Comparison of ENCODE assay signal across 29 mouse cellular contexts in the genomic region with DNA sequence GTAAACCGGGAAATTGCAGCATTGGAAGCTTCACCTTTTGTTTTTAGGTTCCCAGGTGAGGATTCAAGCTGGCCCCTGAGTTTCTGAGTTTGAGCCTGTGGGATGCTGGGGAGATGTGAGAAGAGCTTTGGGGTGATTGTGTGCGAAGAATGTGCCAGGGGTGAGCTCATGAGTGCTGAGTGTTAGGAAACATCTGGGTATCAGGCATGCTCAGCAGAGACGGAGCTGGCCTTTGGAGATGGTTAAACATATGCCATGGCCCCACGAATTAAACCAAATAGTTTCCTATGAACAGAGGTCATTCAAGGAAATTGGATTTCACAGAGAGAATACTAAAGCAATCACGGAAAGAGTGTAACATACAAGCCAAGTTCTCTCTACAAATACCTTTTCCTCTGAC. TPM values are rescaled to one million over a fixed set of nuclear protein-coding genes. Genes with fewer than 3 reads are reported as not detected.
DNase-seq lines count a peak whose midpoint lies in the region; ATAC-seq lines count a peak whose summit lies in the region.
"Had no signal": no experiment of that assay in that cellular context is flagged by ENCODE, and none has a peak within 500 bp of the region (broad histone marks: within the 10 kb centered on the region; RNA-seq: fewer than 3 reads in every experiment).

No protein-coding gene starts in this region.

- no peak overlapping the region for H3K4me3 ChIP-seq in embryonic facial prominence, embryonic 10.5 days
- no peak overlapping the region for H3K4me3 ChIP-seq in embryonic facial prominence, embryonic 15.5 days (replicated peaks)
- H3K4me3 ChIP-seq: heart, embryonic 15.5 days; hindbrain, embryonic 10.5 days; liver, embryonic 12.5 days; midbrain, embryonic 15.5 days; neural tube, embryonic 12.5 days had no signal

- H3K27me3 ChIP-seq in embryonic facial prominence, embryonic 10.5 days (replicated peaks; ENCODE audit: low read depth, poor library complexity, severe bottlenecking): no peaks in the 10 kb centered on the region
- no peaks in the 10 kb centered on the region for H3K27me3 ChIP-seq in embryonic facial prominence, embryonic 15.5 days
- H3K27me3 ChIP-seq: CH12.LX; heart, embryonic 15.5 days; liver, embryonic 12.5 days; midbrain, embryonic 15.5 days; neural tube, embryonic 12.5 days had no signal

- no peak overlapping the region for H3K9ac ChIP-seq in embryonic facial prominence, embryonic 15.5 days
- H3K9ac ChIP-seq: forebrain, postnatal 0 days; heart, embryonic 15.5 days; liver, embryonic 12.5 days; midbrain, embryonic 15.5 days; neural tube, embryonic 12.5 days had no signal

- H3K27ac ChIP-seq in embryonic facial prominence, embryonic 10.5 days (replicated peaks): 0 out of 2 replicates have a peak overlapping the region, but pooled peaks have one; percentile 7
- H3K27ac ChIP-seq in embryonic facial prominence, embryonic 15.5 days (replicated peaks): peak overlapping the region; percentile 71
- H3K27ac ChIP-seq: heart, embryonic 15.5 days; hindbrain, embryonic 10.5 days; hindbrain, postnatal 0 days; liver, embryonic 12.5 days; midbrain, embryonic 15.5 days; neural tube, embryonic 12.5 days had no signal

- no peak overlapping the region for H3K4me2 ChIP-seq in embryonic facial prominence, embryonic 15.5 days (replicated peaks)
- H3K4me2 ChIP-seq: heart, embryonic 15.5 days; liver, embryonic 12.5 days; midbrain, embryonic 15.5 days; neural tube, embryonic 12.5 days had no signal

- H3K36me3 ChIP-seq in embryonic facial prominence, embryonic 10.5 days (replicated peaks): no peaks in the 10 kb centered on the region
- H3K36me3 ChIP-seq in embryonic facial prominence, embryonic 15.5 days: peaks cover 5% of the 10 kb centered on the region
- H3K36me3 ChIP-seq: G1E; heart, embryonic 15.5 days; hindbrain, embryonic 10.5 days; liver, embryonic 12.5 days; midbrain, embryonic 15.5 days; neural tube, embryonic 12.5 days had no signal

- peaks cover 8% of the 10 kb centered on the region for H3K4me1 ChIP-seq in embryonic facial prominence, embryonic 10.5 days
- H3K4me1 ChIP-seq in embryonic facial prominence, embryonic 15.5 days: peaks cover 34% of the 10 kb centered on the region
- H3K4me1 ChIP-seq: hindbrain, embryonic 10.5 days; neural tube, embryonic 12.5 days had no signal

- H3K9me3 ChIP-seq in embryonic facial prominence, embryonic 10.5 days: no peaks in the 10 kb centered on the region
- H3K9me3 ChIP-seq in embryonic facial prominence, embryonic 15.5 days (replicated peaks): no peaks in the 10 kb centered on the region
- H3K9me3 ChIP-seq: G1E; heart, embryonic 15.5 days; hindbrain, embryonic 10.5 days; liver, embryonic 12.5 days; midbrain, embryonic 15.5 days; neural tube, embryonic 12.5 days had no signal

- ATAC-seq in embryonic facial prominence, embryonic 15.5 days (ENCODE audit: insufficient number of reproducible peaks, low FRiP score, low TSS enrichment, low read depth): peak; percentile 56; the same call in 1 of the 2 replicates
- ATAC-seq in megakaryocyte progenitor cell, adult 5-6 weeks (replicated peaks; ENCODE audit: poor library complexity): no peak
- ATAC-seq: forebrain, postnatal 0 days; hindbrain, postnatal 0 days; intestine, embryonic 16.5 days; liver, embryonic 12.5 days; midbrain, embryonic 15.5 days had no signal

- 80% methylated on average over 5 of the region's 5 CpGs for WGBS in embryonic facial prominence, embryonic 10.5 days
- WGBS in embryonic facial prominence, embryonic 15.5 days: 46% methylated on average over 5 of the region's 5 CpGs

- peak; percentile 24 to 46 for DNase-seq in heart, adult 9 months (ENCODE audit: low spot score in 2 of 2)
- DNase-seq in heart, postnatal 4 days: no peak
- no peak for DNase-seq in embryonic facial prominence, embryonic 10.5 days (ENCODE audit: low spot score)
- peak; percentile 34 for DNase-seq in lung, postnatal 14 days
- DNase-seq in ovary, postnatal 36 days (ENCODE audit: low spot score): no peak
- DNase-seq: adrenal gland, adult 2 months; B cell, adult 2 months; cerebellum, adult 2 months; cerebellum, postnatal 36 days; embryo, embryonic 11 days; forebrain, postnatal 0 days; kidney, adult 9 months; kidney, postnatal 14 days; left cerebral cortex, postnatal 4 days; retina, postnatal 1 day; thymus, postnatal 25 days had no signal

RNA-seq across cellular contexts. Expression of a gene that starts 37.7 kb away (rescaled TPM):
- total RNA-seq in heart, postnatal 4 days (2021): not detected
- 0.12 TPM in 1 of 2 replicates, not detected in the other for polyA plus RNA-seq in embryonic facial prominence, embryonic 10.5 days (2016; fragmentation: Nextera tagmentation; extraction: Ambion mirVana)
- polyA plus RNA-seq in embryonic facial prominence, embryonic 15.5 days (2015; fragmentation: Nextera tagmentation; extraction: Ambion mirVana): 0.28 and 0.75 TPM in 2 replicates
- 0.85 TPM in 1 of 2 replicates, not detected in the other for total RNA-seq in megakaryocyte progenitor cell, adult 5-6 weeks (2015)
- total RNA-seq in megakaryocyte progenitor cell, adult 5-6 weeks (2017): 0.14 TPM in 1 of 2 replicates, not detected in the other
- total RNA-seq: adrenal gland, adult 2 months; forebrain, postnatal 0 days; layer of hippocampus, adult 18-20 months; layer of hippocampus, postnatal 14 days had no signal
- polyA plus RNA-seq: midbrain, embryonic 15.5 days had no signal

Comparison
In these comparisons a context has a peak if more than half of its experiments do, and no peak if none do; other contexts are left out.
1. DNase-seq: peak in heart, adult 9 months (2 of 2) and lung, postnatal 14 days (single experiment); none in heart, postnatal 4 days (single experiment), embryonic facial prominence, embryonic 10.5 days (single experiment) and ovary, postnatal 36 days (single experiment).